ENCODE assay signal across 34 mouse cellular contexts in the genomic region with DNA sequence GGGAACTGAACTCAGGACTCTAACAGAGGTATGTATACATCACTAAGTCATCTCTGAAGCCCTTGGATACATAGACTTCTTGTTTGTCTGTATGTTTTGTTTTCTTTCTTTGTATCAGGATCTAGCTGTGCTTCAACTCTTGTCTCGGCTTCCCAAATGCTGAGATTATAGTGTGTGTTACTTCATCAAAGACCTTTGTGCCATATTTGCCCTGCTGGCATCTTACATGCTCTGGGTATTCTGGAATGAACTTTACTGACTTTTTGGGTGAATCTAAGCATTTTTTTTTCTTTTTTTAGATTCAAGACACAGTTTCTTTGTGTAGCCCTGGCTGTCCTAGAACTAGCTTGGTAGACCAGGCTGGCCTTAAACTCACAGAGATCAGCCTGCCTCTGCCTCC.
"Had no signal": no experiment of that assay in that cellular context is flagged by ENCODE, and none has a peak within 500 bp of the region (broad histone marks: within the 10 kb centered on the region; RNA-seq: fewer than 3 reads in every experiment).

No protein-coding gene starts in this region.

- DNase-seq: heart, postnatal 10 days; heart, postnatal 36 days; heart, postnatal 4 days; kidney, adult 11 months; kidney, adult 18-20 months; kidney, adult 2 months; kidney, adult 8-10 months; kidney, adult 9 months; kidney, postnatal 10 days; kidney, postnatal 25 days; kidney, postnatal 36 days; kidney, postnatal 4 days; layer of hippocampus, adult 9-11 months; layer of hippocampus, postnatal 36 days had no signal

- H3K27me3 ChIP-seq: heart, embryonic 12.5 days; heart, embryonic 13.5 days; heart, embryonic 15.5 days; hindbrain, embryonic 12.5 days; hindbrain, embryonic 13.5 days; hindbrain, embryonic 15.5 days; intestine, embryonic 15.5 days; kidney, embryonic 15.5 days had no signal

- H3K4me2 ChIP-seq: heart, embryonic 11.5 days; heart, embryonic 12.5 days; heart, embryonic 13.5 days; heart, embryonic 15.5 days; hindbrain, embryonic 12.5 days; hindbrain, embryonic 13.5 days; hindbrain, embryonic 14.5 days; hindbrain, embryonic 15.5 days; intestine, embryonic 15.5 days; kidney, embryonic 15.5 days had no signal

- H3K9ac ChIP-seq: heart, embryonic 12.5 days; heart, embryonic 13.5 days; heart, embryonic 15.5 days; hindbrain, embryonic 12.5 days; hindbrain, embryonic 13.5 days; hindbrain, embryonic 14.5 days; hindbrain, embryonic 15.5 days; intestine, embryonic 15.5 days; kidney, embryonic 15.5 days had no signal

- H3K4me3 ChIP-seq: heart, embryonic 10.5 days; heart, embryonic 12.5 days; heart, embryonic 13.5 days; heart, embryonic 15.5 days; hindbrain, embryonic 10.5 days; hindbrain, embryonic 12.5 days; hindbrain, embryonic 13.5 days; hindbrain, embryonic 15.5 days; intestine, embryonic 15.5 days; kidney, embryonic 15.5 days; layer of hippocampus, adult 2 months; left cerebral cortex, adult 2 months had no signal

- ATAC-seq: hindbrain, embryonic 16.5 days; hindbrain, postnatal 0 days; inflammation-experienced regulatory T-cells, adult 6 months; intestine, embryonic 15.5 days; intestine, embryonic 16.5 days; intestine, postnatal 0 days had no signal

- H3K4me1 ChIP-seq: heart, embryonic 10.5 days; heart, embryonic 12.5 days; heart, embryonic 15.5 days; hindbrain, embryonic 10.5 days; hindbrain, embryonic 12.5 days; intestine, embryonic 15.5 days; kidney, embryonic 15.5 days had no signal

- H3K9me3 ChIP-seq: heart, embryonic 10.5 days; heart, embryonic 12.5 days; heart, embryonic 13.5 days; heart, embryonic 15.5 days; hindbrain, embryonic 10.5 days; hindbrain, embryonic 12.5 days; hindbrain, embryonic 13.5 days; hindbrain, embryonic 15.5 days; intestine, embryonic 15.5 days; kidney, embryonic 15.5 days had no signal

- H3K27ac ChIP-seq: heart, embryonic 10.5 days; heart, embryonic 13.5 days; heart, embryonic 15.5 days; hindbrain, embryonic 10.5 days; hindbrain, embryonic 12.5 days; hindbrain, embryonic 13.5 days; hindbrain, embryonic 14.5 days; hindbrain, embryonic 15.5 days; hindbrain, postnatal 0 days; intestine, embryonic 15.5 days; kidney, embryonic 15.5 days; kidney, postnatal 0 days; layer of hippocampus, adult 2 months; left cerebral cortex, adult 2 months had no signal
